Mouse (Mus musculus): Measurements from ENCODE around the gene Olfr577.

Olfr577 gene

DNA sequence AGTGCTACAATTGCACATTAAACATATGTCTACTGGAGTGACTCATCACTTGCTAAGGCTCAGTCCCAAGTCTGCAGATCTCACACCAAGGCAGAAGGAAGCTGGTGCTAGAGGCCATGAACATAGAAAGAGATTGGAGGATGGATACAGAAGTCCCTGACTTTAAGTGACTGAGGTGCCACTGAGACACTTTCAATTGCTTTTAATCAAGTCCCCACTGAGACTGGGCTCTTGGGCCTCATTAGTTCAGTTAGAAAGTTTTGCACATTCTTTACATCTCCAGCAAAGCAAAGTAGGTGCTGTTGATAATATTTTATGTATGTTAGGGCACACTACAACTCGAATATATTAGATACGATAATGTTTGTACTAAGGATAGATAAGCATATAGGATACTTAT is at the start of gene Olfr577:
Gene Olfr577 (minus strand): TSS at position 101 of the 400 bp plus-strand sequence.
- no peak for DNase-seq (ENCODE audit: low read depth, low spot score)

DNA sequence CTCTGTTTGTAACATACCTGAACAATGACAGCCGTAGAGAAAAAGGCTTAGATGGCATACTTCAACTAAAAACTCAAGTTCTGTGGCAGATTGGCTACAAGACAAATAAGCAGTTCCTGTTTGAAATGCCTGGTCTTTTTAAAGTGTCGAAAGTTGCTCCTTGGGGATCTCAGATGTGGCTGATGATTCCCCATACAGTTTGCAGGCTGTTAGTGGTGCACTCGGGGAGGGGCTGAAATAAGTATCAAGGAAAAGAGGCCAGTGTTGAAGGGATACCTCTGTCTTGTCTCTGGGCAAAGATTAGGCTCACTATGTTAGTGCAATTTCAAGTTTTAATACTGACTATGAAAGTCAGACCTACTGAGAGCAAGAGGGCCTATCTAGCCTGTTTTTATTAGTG is 13.5 kb upstream of the Olfr577 start, which contains the start of gene Olfr578:
Gene Olfr578 (minus strand): TSS at position 101 of the 400 bp plus-strand sequence.
- DNase-seq (ENCODE audit: low read depth, low spot score): no peak

- DNase-seq (ENCODE audit: low read depth, low spot score): no peak
These were observed 1.3 kb downstream of the Olfr577 start for GRCm38 (mm10) chr7:102974399-102974798.

GRCm38 (mm10) chr7:102962360-102962759 is 13.4 kb downstream of the Olfr577 start, which contains the start of gene Olfr576:
Gene Olfr576 (plus strand): TSS chr7:102962660.
- no peak for DNase-seq (ENCODE audit: low read depth, low spot score)

GRCm38 (mm10) chr7:102958593-102958992 is 17.1 kb downstream of the Olfr577 start, which contains the start of gene Olfr575:
Gene Olfr575 (minus strand): TSS chr7:102958775.
- no peak for DNase-seq (ENCODE audit: low read depth, low spot score)

DNA sequence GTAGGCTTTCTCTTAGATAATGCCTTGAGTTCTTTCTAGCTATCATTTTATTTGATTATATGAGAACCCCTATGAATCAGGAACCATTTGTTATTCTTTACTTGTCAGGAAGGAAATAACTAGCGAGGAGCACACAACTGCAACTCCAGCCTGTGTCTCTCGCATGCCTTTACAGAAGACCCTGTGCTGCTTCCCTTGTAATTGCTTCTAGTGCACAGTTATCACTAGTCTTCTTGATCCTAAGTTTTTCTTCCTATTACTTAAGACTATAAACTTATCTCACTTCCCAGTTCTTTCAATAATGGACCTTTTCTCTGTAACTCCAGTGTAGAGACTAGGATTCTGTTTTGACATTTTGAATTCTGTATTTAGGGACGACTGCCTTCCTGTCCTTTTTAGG is 17.6 kb downstream of the Olfr577 start:
- no peak for DNase-seq (ENCODE audit: low read depth, low spot score)

- DNase-seq (ENCODE audit: low read depth, low spot score): no peak
These were observed 25.0 kb downstream of the Olfr577 start for GRCm38 (mm10) chr7:102950732-102951131.

GRCm38 (mm10) chr7:102948167-102948566 is 27.6 kb downstream of the Olfr577 start, which contains the start of gene Olfr574:
Gene Olfr574 (plus strand): TSS chr7:102948467.
- no peak for DNase-seq (ENCODE audit: low read depth, low spot score)

GRCm38 (mm10) chr7:102943417-102943816 is 32.3 kb downstream of the Olfr577 start:
- no peak for DNase-seq (ENCODE audit: low read depth, low spot score)

- no peak for DNase-seq (ENCODE audit: low read depth, low spot score)
These were observed 33.3 kb downstream of the Olfr577 start, which contains the start of gene Olfr573-ps1 for GRCm38 (mm10) chr7:102942475-102942874. Gene Olfr573-ps1 (minus strand): TSS chr7:102942575.

- DNase-seq (ENCODE audit: low read depth, low spot score): no peak
These were observed 48.6 kb downstream of the Olfr577 start for GRCm38 (mm10) chr7:102927105-102927504.

DNA sequence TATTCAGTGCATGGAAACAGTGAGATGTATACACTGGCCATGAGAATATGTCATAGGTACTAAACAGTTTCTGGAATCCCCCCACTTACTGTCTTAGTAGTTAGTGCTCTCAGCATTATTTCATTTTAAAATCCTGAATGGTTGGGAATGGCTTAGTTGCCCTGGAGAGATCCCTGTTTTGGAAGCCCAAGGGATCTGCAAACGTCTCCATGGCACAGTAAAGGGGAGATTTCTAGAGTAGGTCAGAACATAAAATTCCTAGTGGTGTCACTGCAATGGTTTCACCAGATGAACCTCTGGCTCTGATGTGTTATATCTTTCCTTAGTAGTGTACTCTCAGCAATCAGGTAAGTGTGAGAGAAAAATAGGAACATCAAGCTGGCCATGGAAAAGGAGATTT is 51.6 kb downstream of the Olfr577 start, which contains the start of gene Olfr572:
Gene Olfr572 (plus strand): TSS at position 301 of the 400 bp plus-strand sequence.
- no peak for DNase-seq (ENCODE audit: low read depth, low spot score)

All from ZHBTc4 (cell line).